Mouse (Mus musculus): Measurements from ENCODE around the gene Ubtd1.

DNA sequence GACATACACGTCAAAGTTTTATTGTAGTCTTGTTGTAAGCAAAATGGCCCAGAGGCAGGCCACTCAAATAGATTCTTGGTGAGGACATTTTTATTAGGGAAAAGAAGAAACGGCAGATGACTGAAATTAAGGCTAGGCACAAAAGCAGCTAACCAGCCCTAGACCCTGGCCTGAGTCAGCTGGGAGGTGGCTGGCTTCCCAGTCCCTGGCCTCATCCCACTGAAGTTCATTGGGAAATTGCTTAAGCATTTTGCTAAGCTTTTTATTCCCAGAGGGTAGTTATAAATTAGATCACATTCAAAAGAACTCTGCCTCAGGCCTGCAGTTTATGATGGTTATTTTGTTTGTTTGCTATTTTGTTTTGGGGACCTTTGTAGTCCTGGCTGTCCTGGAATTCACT lies 74.3 kb downstream of the Ubtd1 start:
- TF ChIP-seq CTCF (IDR thresholded peaks at IDR 0.05; ENCODE audit: extremely low read depth, insufficient read depth, low read length) (no peak), POLR2A (IDR thresholded peaks at IDR 0.05; ENCODE audit: extremely low read depth, insufficient read depth, low read length) (no peak)

Measured in cortical plate, adult 2 months (tissue).